Mouse (Mus musculus) T-helper 17 cell (primary cell): ENCODE measurements at regions not wholly inside any gene's neighbourhood (a gene's known extent, or its start where the extent isn't known, plus 50 kb on each side); places are given as distances from the start of the nearest gene placed in this dataset.

ENCODE experiments used
- in situ Hi-C, 2 experiments: fragments of 300-600 bp; cut with MboI, MseI; formaldehyde crosslinking; loops; 1 replicate in 1 of 2; 2 replicates in 1 of 2; pipeline ENCODE4 v1.15.1; 2025; ENCODE audit warnings: high pct_unique_total_duplicates in 2 of 2

DNA sequence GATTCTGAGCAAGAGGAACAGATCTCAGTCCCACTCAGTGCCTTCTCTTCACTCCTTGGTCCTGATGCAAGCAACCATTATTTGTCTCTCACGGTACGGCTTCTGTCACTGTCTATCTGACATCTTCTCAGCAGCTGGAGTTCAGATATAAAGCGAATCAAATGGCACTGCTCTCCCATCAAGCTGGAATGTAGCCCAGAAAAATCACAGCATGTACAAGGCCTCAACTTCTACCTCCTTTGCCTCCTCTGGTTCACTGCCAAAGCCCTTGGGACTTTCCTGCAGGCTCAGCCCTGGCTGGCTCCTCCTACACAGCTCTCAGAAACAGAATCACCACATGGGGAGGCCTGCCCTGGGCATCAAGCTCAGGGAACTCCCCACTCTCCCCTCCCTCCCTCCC lies 107.1 kb upstream of the Prok2 start:
- in situ Hi-C loops: no loop called here

DNA sequence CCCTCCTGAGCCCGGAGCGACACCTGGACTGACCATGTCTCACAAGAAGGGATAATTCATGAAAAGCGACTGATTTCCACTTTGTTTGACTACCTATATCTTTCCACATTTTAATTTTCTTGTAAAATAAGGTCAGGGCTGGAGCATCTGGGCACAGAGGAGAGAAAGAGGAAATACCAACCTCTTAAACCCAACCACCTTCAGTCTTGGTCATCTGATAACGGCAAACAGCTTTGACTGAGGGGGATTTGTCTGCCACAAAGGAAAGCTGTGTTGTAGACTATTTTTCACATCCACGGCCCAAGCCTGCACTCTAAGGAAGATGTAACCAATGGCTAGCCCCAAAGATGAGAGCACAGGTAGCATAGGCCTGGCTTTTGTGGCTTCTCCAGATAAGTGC lies 101.4 kb upstream of the Prok2 start:
- in situ Hi-C loops: no loop called here

DNA sequence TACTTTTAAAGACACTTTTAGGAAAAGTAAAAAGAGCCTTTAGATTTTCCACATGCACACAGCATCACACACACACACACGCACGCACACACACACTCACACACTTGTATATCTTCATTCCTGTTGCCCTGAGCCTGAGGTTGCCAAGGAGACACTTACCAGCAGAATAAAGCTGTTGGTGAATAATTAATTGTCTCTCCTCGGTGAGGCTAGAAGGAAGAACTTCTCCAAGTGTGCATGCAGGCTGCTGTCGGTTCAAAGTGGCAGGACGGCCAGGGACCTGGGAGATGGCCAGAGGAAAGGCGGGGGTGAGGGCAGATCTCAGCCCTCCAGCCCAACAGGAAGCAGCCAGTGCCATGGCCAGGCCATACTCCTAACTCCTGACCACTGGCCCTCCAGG lies 98.6 kb upstream of the Prok2 start:
- in situ Hi-C loops: no loop called here

DNA sequence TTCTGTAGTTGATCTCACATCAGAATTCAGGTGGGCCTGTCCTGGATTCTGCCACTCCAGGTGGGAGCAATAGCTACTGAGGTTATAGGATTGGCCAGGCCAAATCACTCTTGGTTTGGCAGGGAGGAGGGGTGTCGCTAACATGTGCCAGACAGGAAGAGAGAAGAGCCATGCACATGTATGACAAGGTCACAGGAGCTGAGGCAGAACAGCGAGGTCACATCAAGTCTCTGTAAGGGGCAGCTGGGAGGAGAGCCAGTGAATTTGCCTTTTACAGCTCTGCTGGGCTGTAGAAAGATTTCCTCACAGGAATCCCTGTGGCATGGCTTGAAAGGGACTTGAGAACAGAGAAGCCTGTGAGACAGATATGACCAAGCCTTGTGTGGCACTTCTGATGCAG lies 96.3 kb upstream of the Prok2 start:
- in situ Hi-C loops: no loop called here

DNA sequence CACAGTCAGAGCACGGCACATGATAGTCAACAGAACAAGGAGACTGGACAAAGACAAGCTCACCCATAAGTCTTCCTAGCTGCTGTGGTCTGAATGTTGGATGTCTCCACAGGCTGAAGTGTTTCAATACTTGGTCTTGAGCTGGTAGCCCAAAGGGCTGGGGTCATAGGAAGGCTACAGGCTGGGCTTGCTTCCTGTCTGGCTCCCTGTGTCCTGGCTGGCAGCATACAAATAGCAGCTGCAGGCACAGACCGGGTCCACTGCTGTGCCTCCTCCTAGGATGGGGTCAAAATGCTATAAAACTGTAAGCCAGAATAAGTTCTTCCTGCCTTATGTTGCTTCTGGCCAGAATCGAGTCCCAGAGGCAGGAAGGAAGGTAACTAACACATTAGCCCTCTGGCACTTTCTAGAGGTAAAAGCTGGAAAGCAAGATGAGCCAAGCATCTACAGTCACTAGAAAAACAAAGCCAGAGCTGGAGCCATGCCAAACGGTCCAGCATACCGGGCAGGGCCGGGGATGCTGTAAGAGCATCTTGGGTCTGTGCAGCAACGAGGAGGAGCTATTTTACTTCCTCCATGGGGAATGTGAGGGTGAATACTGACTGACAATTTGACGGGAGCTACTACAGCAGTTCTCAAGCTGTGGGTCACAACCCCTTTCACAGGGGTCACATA lies 93.2 kb upstream of the Prok2 start:
- in situ Hi-C loops: no loop called here

DNA sequence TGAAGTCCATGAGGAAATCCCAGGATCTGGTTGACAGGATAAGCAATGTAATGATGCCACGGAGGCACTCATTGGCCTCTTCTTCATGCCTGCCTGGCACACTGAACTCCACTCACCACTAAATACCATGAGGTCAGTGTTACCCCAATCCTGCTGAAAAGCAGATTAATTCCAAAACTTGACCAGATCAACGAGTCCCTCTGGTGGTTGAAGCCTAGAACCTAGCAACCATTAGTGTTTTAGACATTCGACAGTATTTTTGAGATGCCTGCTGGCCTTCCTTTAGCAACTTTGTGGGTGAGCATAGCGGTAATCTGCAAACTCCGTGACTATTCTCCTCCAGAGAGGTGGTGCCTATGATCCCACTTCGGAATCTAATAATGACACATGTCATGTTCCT lies 92.3 kb upstream of the Prok2 start:
- in situ Hi-C loops: no loop called here

DNA sequence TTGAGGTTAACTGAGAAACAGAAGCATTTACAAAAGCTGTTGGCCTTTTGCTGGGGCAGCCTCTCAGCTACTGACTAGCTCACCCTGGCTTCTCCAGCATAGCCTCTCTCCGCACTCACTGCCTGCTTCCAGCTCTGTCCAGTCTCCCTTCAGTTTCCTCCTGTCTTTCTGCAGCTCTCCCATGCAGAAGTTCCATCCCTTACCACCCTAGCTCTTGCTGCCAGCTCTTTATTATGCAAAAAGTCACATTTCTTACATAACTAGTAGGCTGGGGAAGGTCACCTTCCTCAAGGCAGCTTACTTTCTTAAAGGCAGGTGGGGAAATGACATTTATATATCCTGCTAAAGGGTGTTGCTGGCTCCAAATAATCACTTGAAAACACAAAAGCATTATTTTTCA lies 91.1 kb upstream of the Prok2 start:
- in situ Hi-C loops: no loop called here

DNA sequence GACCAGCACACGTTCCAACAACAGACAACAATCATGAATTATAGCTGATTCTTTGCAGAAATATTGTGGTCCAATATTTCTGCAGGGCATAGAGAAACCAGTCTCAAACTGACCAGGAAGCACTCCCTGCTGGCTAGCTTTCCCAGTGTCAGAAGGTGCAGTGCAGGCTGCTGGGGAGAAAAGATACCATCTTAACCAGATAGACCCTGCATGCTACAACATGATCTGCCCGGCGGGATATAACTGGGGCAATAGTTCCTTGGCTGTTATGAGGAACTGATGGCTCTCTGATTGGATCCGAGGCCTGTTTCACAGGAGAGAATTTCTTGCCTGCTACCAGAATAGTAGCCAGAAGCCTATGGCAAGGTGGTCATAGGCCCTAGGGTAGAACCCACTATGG lies 86.9 kb upstream of the Prok2 start:
- in situ Hi-C loops: no loop called here

DNA sequence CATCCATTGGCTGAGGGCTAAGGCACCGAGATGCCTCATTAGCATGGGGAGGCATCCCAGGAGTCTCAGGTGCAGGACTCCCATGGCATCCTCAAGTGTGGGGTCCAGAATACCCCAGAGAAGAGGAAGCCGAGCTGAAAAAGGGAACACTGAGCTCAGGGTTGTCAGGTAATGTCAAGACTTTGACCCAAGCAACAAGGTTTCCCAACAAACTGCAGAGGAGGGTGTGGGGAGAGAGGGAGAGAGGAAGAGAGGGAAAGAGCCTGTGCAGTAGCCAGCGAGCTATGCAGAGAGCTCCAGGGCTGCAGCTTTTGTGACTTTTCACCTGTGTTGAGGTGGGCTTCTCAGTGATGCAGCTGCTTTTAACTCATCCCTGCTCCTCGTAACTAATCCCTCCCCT lies 85.7 kb upstream of the Prok2 start:
- in situ Hi-C loops: no loop called here

DNA sequence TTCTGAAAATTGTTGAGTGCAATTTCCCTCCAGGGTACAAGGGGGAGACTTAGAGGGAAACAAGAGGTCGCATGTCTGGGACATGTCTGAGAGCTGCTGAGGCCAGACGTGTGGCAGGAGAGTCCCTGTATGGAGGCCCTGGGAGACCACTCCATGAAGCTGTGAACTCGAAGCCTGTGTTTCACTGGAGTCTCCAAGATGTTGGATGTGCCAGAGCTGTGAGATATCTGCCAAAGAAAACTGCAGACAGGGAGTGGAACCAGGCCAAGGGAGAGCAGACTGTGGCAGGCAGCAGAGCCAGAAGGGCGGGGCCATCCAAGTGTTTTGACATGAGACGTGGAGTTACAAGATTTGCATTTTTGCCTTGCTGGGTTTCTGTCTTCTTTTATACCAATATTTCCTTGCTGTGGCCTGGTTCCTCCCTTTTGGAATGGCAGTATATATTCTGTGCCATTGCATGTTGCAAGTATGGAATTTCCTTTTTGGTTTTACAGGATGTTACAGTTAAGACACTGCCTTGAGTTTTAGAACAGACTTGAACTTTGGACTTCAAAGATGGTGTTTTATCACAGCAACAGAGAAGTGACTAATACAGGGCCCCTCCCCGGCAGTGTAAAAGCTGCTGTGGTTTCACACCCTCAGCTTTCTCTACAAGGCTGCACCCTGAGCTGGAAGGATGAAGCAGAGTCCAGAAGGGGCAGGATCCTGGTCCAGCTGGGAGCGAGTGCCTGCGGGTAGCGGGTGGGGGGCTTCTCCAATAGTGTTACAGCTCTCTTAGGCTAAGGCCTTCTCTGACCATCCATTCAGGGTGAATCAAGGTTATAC lies 85.0 kb upstream of the Prok2 start:
- in situ Hi-C loops: no loop called here

DNA sequence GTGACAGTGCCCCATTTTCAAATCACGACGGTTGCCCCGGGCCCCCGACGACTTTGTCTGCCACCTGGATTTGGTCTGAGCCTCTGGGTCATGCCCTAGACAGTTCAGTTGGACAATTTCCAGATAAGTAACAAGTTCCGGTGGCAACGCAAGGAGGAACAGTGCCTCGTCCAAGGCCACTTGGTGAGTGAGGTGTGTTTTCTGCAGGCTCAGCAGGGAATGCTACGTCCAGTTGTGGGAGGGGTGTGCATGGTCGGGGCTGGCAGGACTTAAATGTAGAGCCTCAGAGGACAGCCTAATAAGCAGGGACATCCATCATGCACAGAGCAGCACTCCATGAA lies 78.7 kb upstream of the Prok2 start:
- in situ Hi-C loops: no loop called here

DNA sequence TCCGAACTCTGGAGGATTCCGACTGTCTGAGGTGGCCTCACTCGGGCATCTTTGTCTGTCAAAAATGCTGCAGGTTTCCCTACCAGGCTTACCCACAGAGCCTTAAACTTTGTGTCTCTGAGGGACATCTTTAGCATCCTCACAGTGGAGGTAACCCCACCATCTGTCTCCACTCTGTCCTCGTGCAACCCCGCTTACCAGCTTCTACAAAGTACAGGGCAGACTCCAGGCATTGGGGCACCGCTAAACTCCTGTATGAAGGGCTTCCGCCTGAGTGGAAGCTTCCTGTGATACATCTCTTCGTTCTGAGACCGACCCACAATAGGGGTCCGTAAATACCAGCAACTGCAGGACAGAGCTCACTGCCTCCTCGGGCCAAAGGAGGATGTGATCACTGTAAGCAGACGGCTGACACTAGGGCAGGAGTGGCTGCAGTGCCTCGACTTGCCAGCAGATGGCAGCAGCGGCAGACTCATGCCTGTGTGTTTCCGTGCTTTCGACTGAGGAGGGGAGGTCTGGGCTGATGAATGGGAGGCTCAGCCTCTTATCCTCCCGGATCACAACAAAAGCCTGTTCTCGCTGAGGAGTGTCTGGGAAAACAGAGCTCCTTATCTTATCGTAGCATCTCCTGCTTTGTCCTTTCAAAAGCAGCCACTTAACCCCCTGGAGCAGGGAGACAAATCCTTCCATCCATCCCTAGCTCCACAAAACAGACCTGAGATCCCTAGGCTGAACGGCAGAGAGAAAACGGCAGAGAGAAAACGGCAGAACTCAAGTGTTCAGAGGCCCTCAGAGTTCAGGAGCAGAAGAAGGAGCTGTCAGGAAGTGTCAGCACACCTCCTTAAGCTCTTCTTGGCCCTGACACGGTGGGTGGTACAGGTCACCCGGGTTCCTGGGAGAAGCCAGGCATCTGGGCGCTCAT lies 78.1 kb upstream of the Prok2 start:
- in situ Hi-C loops: no loop called here

DNA sequence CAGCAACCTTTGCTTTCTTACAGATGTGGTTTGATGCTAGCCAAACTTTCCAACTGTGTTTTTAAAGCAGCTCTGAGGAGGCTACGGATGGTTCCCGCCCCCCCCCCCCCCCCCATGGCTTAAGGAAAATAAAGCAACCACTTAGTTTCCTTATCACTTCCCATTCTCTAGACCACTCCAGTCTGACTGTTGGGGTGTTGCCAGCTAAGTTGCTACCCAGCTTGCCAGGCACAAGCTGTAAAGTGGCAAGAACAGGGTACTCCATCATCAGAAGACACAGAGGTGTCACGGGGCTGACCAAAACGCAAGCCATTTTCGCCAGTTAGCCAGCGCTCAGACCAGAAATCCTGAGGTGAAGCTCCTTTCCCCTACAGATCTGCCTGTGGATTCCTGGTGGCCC lies 74.7 kb upstream of the Prok2 start:
- in situ Hi-C loops: no loop called here

DNA sequence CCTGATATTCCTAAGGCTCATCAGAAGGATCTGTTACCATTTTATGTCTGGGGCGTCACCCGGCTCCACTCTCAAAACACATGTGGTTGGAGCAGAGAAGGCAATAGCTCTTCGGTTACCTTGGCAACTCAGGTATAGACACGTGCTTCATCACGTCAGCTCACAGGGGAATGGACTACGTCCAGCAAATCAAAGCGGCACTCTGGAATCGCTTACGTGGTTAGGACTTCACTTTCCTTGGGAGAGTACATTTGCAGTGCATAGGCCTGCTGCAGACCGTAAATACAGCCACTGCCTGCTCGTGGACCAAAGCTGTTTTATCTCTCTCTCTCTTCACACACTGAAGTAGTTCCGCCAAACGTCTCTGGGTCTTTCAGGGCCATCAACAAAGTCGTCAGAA lies 74.1 kb upstream of the Prok2 start:
- in situ Hi-C loops: no loop called here

DNA sequence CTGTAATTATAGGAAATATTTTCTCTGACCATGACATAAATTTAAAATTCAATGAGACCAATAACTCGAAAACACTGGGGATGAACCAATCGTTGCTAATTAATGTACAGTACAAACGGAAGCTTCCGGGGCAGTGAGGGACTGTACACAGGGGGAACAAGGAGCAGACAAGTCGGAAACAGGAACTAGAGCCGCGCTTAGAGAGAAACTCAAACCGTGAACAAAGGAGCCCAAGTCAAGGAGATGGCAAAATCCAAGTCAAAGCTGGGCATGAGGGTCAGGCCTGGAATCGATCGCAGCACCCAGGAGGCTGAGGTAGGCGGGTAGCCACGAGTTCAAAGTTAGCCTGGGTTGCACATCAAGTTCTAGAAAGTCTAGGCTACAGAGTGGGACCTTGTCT lies 70.2 kb upstream of the Prok2 start:
- in situ Hi-C loops: no loop called here

DNA sequence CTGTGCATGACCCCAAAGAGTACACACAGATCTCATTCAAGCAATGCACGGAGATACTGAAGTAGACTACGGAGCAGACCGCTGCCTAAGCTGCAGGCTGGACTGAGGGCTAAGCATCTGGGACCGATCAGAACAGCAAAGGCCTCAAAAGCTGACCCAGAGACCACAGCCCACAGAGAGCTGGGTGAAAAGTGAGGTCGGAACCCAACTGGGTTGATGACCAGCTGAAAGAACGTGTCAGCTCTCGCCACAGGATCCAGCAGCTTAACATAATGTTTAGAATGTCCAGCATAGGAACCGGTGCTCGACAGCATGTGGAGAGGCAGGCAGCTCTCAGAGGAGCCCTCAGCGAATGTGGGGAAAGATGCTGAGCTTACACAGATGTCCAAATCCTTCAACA lies 67.4 kb upstream of the Prok2 start:
- in situ Hi-C loops: loop anchor here in 1 of 2 experiments (5.0 kb wide), 1 partner anchor 734 kb away; no protein-coding TSS in a partner anchor

DNA sequence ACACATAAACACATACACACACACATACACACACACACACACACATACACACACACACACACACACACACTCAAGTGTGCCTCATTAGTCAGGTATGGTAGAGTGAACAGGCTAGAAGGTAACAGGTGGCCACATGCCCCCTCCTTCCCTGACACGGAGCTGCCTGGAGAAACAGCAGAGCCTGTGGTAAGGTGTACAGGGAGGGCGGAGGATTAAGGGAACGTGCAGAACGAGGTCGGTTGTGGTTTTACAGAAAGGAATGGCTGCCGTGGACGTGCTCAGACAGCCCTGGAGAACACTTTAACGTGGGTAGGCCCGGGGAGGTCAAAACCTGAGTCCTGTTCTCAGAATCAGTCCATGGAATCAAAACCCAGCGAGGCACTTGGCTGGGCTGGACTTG lies 66.2 kb upstream of the Prok2 start:
- in situ Hi-C loops: loop anchor here in 1 of 2 experiments (5.0 kb wide), 1 partner anchor 735 kb away; no protein-coding TSS in a partner anchor

DNA sequence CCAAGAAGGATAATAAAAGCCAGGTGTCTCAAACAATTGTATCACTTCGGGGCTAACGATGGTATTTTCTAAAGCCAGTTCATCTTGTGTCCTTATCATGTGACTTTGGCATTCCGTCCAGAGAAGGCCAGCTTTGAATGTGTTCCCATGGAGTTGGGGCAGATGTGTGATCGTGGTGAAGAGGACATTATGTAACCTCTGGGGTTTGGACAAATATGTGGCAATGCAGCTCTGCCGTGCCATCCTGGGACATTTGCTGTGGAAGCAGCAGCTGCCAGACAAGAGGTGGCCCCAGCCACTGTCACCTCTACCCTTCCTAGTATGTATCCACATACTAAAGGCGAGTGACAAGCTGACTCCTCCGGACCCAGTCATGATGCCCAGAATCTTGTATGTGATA lies 60.8 kb upstream of the Prok2 start:
- in situ Hi-C loops: no loop called here

DNA sequence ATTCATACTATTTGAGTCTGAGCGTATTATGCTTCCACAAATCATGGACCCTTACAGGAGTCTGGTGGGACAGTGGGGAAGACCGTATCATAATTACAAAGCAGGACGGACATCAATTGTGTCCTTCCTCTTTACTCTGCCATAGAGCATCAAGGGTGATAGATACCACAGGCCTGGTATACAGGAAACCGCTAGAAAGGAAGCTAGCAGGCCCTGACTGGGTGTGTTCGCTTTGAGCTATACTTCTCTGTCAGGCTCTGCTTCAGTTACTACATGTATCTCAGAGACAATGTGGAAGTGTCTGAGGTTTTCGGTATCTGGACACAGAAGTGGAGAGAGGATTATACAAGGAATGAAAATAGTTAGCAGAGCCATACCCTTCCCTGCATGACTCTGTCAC lies 59.0 kb upstream of the Prok2 start:
- in situ Hi-C loops: no loop called here

DNA sequence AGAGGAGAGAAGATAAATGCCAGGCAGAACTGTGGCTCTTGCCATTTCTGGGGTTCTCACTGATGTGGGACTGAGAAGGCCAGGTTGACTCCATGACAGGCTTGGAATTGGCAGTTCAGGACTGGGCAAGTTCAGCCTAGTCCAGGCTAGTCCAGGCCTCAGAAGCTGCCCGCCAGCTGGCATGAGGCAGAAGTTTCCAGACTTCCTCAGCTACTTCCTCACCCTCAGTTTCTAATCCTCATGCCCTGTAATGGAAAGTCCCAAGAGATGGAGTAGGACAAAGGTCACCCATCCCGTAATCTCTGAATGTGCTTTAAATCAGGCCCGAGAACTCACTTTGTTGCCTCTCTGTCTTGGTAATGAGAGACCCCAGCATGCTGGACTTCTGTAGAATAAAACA lies 58.6 kb upstream of the Prok2 start:
- in situ Hi-C loops: loop anchor here in 1 of 2 experiments (5.0 kb wide), 1 partner anchor 108 kb away; no protein-coding TSS in a partner anchor

DNA sequence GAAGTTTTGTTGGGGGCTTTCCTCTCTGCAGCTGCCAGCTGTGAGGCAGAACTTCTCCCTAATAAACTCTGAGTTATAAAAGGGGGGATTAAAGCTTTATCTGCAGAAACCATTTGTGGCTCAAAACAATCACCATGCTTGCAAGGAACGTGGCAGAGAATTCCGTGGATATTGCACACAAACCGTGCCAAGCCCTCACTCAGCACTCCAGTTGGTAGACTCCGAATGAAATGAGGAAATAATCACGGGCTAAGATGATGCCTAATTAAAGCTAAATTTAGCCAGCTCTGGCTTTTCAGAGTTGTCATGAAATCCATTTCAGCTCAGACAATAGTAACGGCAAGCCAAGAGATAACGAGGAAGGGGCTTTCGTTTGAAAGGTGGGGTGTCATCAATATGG lies 58.1 kb upstream of the Prok2 start:
- in situ Hi-C loops: loop anchor here in 1 of 2 experiments (5.0 kb wide), 1 partner anchor 107 kb away; no protein-coding TSS in a partner anchor

DNA sequence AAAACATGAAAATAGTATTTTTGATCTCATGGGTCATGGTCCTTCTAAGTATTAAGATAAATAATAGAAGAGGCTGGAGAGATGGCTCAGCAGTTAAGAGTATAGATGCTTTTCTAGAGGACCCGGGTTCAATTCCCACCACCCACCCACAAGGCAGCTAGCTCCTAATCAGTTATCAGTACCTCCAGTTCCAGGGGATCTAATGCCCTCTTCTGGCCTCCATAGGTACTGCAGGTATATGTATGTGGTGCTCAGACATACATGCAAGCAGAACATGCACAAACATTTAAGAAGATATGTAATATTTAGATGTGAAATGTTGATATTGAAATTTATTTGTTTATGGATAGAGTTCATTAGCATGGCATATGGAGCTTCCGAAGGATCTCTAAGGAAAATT lies 56.8 kb upstream of the Prok2 start:
- in situ Hi-C loops: loop anchor here in 1 of 2 experiments (5.0 kb wide), 1 partner anchor 106 kb away; no protein-coding TSS in a partner anchor
